Mouse (Mus musculus) myocyte (in vitro differentiated cells): ENCODE data around the gene Vps13d. TPM values are rescaled to one million over a fixed set of nuclear protein-coding genes. Genes with fewer than 3 reads are reported as not detected.

Experiments used
- H3K27me3 ChIP-seq: one replicate; pipeline ENCODE4 v1.6.1; 2011; ENCODE audit not compliant: control insufficient read depth, insufficient read depth, insufficient read length
- H3K36me3 ChIP-seq: one replicate; pipeline ENCODE4 v1.6.1; 2011; ENCODE audit not compliant: control insufficient read depth, insufficient read depth
- H3K4me2 ChIP-seq: one replicate; pipeline ENCODE4 v1.6.1; 2011; ENCODE audit warnings: low read depth, control low read depth
- H3K4me3 ChIP-seq: one replicate; pipeline ENCODE4 v1.5.1; 2011; ENCODE audit warnings: mild to moderate bottlenecking, control low read depth, moderate library complexity
- H3K79me2 ChIP-seq: one replicate; pipeline ENCODE4 v1.6.1; 2011; ENCODE audit not compliant: control insufficient read depth, insufficient read depth
- H3ac ChIP-seq: one replicate; pipeline ENCODE4 v1.6.1; 2011; ENCODE audit not compliant: control insufficient read depth, insufficient read length
- CEBPB ChIP-seq: IDR thresholded peaks from 2 replicates; pipeline ENCODE4 v1.6.1; 2011; ENCODE audit warnings: mild to moderate bottlenecking, moderate library complexity; ENCODE audit not compliant: poor library complexity, insufficient read depth, severe bottlenecking
- E2F4 ChIP-seq: IDR thresholded peaks from one replicate; pipeline ENCODE4 v1.6.1; 2011; ENCODE audit warnings: mild to moderate bottlenecking, control low read depth, moderate library complexity; ENCODE audit not compliant: insufficient read depth
- MAX ChIP-seq: IDR thresholded peaks from one replicate; pipeline ENCODE4 v1.6.1; 2011; ENCODE audit warnings: low read depth, mild to moderate bottlenecking, control low read depth
- MYOD1 ChIP-seq, 3 experiments: IDR thresholded peaks; one replicate each; pipeline ENCODE4 v1.6.1; 2011; ENCODE audit warnings: control low read depth in 2 of 3, low read depth in 2 of 3, mild to moderate bottlenecking in 2 of 3, moderate library complexity in 1 of 3; ENCODE audit not compliant: insufficient read length in 2 of 3, control insufficient read depth in 1 of 3
- MYOG ChIP-seq, 3 experiments: IDR thresholded peaks; one replicate each; pipeline ENCODE4 v1.6.1; 2011; ENCODE audit warnings: control low read depth in 2 of 3, low read depth in 2 of 3, mild to moderate bottlenecking in 2 of 3; ENCODE audit not compliant: insufficient read length in 2 of 3, control insufficient read depth in 1 of 3, insufficient read depth in 1 of 3
- POLR2A ChIP-seq: IDR thresholded peaks from one replicate; pipeline ENCODE4 v1.6.1; 2011; ENCODE audit warnings: low read depth, mild to moderate bottlenecking, control low read depth, moderate library complexity; ENCODE audit not compliant: insufficient read length
- POLR2AphosphoS2 ChIP-seq: IDR thresholded peaks from one replicate; pipeline ENCODE4 v1.6.1; 2011; ENCODE audit warnings: low read depth, control low read depth; ENCODE audit not compliant: insufficient read length
- REST ChIP-seq: IDR thresholded peaks from one replicate; pipeline ENCODE4 v1.6.1; 2011; ENCODE audit warnings: mild to moderate bottlenecking, control low read depth, moderate library complexity; ENCODE audit not compliant: insufficient read depth, insufficient read length
- SRF ChIP-seq: IDR thresholded peaks from one replicate; pipeline ENCODE4 v1.6.1; 2011; ENCODE audit warnings: low read depth; ENCODE audit not compliant: control insufficient read depth, insufficient read length
- TCF12 ChIP-seq: IDR thresholded peaks from one replicate; pipeline ENCODE4 v1.6.1; 2011; ENCODE audit warnings: mild to moderate bottlenecking, control low read depth; ENCODE audit not compliant: poor library complexity, insufficient read depth, severe bottlenecking
- TCF3 ChIP-seq: IDR thresholded peaks from one replicate; pipeline ENCODE4 v1.6.1; 2011; ENCODE audit warnings: low read depth, control low read depth; ENCODE audit not compliant: insufficient read length
- USF1 ChIP-seq: IDR thresholded peaks from one replicate; pipeline ENCODE4 v1.6.1; 2011; ENCODE audit warnings: low read depth, mild to moderate bottlenecking, control low read depth, moderate library complexity
- polyA plus RNA-seq: library from polyadenylated mRNA; unstranded; fragments of >200 nt; fragmentation: generic; extraction: Trizol; gene quantifications from one replicate; pipeline ENCODE4 v1.2.1, GENCODE M21; 2012; ENCODE audit warnings: missing spikeins

Gene Vps13d
- polyA plus RNA-seq, 1 experiment: 20.0 TPM

GRCm38 (mm10) chr4:145124419-145124818, 70.4 kb downstream of the Vps13d start:
- Histone ChIP-seq H3K79me2 (no peaks in the 10 kb centered on the region), H3K27me3 (no peaks in the 10 kb centered on the region), H3K4me3 (no peak overlapping the region), H3K4me2 (no peak overlapping the region), H3K36me3 (peaks cover 55% of the 10 kb centered on the region), H3ac (no peak overlapping the region)
- no peak for TF ChIP-seq MAX
- no peak for TF ChIP-seq POLR2A
- TF ChIP-seq REST: no peak

- Histone ChIP-seq H3K4me3 (no peak overlapping the region), H3K36me3 (peaks cover 43% of the 10 kb centered on the region), H3K27me3 (no peaks in the 10 kb centered on the region), H3K4me2 (no peak overlapping the region), H3K79me2 (no peaks in the 10 kb centered on the region), H3ac (no peak overlapping the region)
- TF ChIP-seq POLR2A: no peak
Observed at GRCm38 (mm10) chr4:145111641-145112040, 83.2 kb downstream of the Vps13d start.

- no peaks in the 10 kb centered on the region for H3K27me3 ChIP-seq
- H3K79me2 ChIP-seq: no peaks in the 10 kb centered on the region
- H3ac ChIP-seq: no peak overlapping the region
- no peak overlapping the region for H3K4me2 ChIP-seq
- peaks cover 42% of the 10 kb centered on the region for H3K36me3 ChIP-seq
- H3K4me3 ChIP-seq: no peak overlapping the region
- TF ChIP-seq REST (no peak), TCF3 (no peak), TCF12 (no peak), POLR2A (no peak), SRF (no peak), POLR2AphosphoS2 (no peak), USF1 (no peak), CEBPB (no peak)
Observed at GRCm38 (mm10) chr4:145110736-145111135, 84.1 kb downstream of the Vps13d start.

- H3K4me3 ChIP-seq: no peak overlapping the region
Observed at GRCm38 (mm10) chr4:145106796-145107195, 88.0 kb downstream of the Vps13d start.

GRCm38 (mm10) chr4:145105319-145105718, 89.5 kb downstream of the Vps13d start:
- no peak overlapping the region for H3K4me2 ChIP-seq
- H3ac ChIP-seq: no peak overlapping the region
- no peak overlapping the region for H3K4me3 ChIP-seq
- TF ChIP-seq REST (no peak), MYOD1 (IDR thresholded peaks at IDR 0.05; ENCODE audit: control insufficient read depth in 1 of 3, insufficient read length in 2 of 3, low read depth in 2 of 3) (no peak), POLR2A (no peak), TCF12 (no peak), E2F4 (no peak), MAX (no peak), MYOG (IDR thresholded peaks at IDR 0.05; ENCODE audit: control insufficient read depth in 1 of 3, insufficient read depth in 1 of 3, insufficient read length in 2 of 3, low read depth in 2 of 3) (no peak), POLR2AphosphoS2 (no peak), USF1 (no peak), CEBPB (no peak), TCF3 (no peak), SRF (no peak)
- peaks cover 42% of the 10 kb centered on the region for H3K36me3 ChIP-seq
- no peaks in the 10 kb centered on the region for H3K79me2 ChIP-seq
- no peaks in the 10 kb centered on the region for H3K27me3 ChIP-seq

More at GRCm38 (mm10) chr4:145106796-145107195, 88.0 kb downstream of the Vps13d start:
- Histone ChIP-seq H3K36me3 (peaks cover 46% of the 10 kb centered on the region), H3K4me2 (no peak overlapping the region), H3K27me3 (no peaks in the 10 kb centered on the region), H3K79me2 (no peaks in the 10 kb centered on the region), H3ac (no peak overlapping the region)
- TF ChIP-seq TCF12 (no peak), MYOD1 (IDR thresholded peaks at IDR 0.05; ENCODE audit: control insufficient read depth in 1 of 3, insufficient read length in 2 of 3, low read depth in 2 of 3) (no peak), SRF (no peak), MAX (no peak), POLR2A (no peak), MYOG (IDR thresholded peaks at IDR 0.05; ENCODE audit: control insufficient read depth in 1 of 3, insufficient read depth in 1 of 3, insufficient read length in 2 of 3, low read depth in 2 of 3) (no peak), REST (no peak), E2F4 (no peak), CEBPB (no peak), POLR2AphosphoS2 (no peak), USF1 (no peak), TCF3 (no peak)

GRCm38 (mm10) chr4:145104917-145105316, 89.9 kb downstream of the Vps13d start:
- H3K4me2 ChIP-seq: no peak overlapping the region
- TF ChIP-seq CEBPB (no peak), MYOG (IDR thresholded peaks at IDR 0.05; ENCODE audit: control insufficient read depth in 1 of 3, insufficient read depth in 1 of 3, insufficient read length in 2 of 3, low read depth in 2 of 3) (no peak), TCF12 (no peak), POLR2AphosphoS2 (no peak), TCF3 (no peak), REST (no peak), USF1 (no peak), E2F4 (no peak), SRF (no peak)
- no peak overlapping the region for H3ac ChIP-seq
- H3K4me3 ChIP-seq: no peak overlapping the region
- H3K79me2 ChIP-seq: no peaks in the 10 kb centered on the region
- H3K27me3 ChIP-seq: no peaks in the 10 kb centered on the region
- peaks cover 43% of the 10 kb centered on the region for H3K36me3 ChIP-seq
